Mouse (Mus musculus) adrenal gland, postnatal 10 days (tissue): ENCODE measurements around the gene Rnps1. TPM values are rescaled to one million over a fixed set of nuclear protein-coding genes. Genes with fewer than 3 reads are reported as not detected.

Experiments
- DNase-seq: peaks from one replicate; pipeline ENCODE4 v3.0.0; 2021; ENCODE audit warnings: mixed read lengths
- total RNA-seq, 2 experiments: library from RNA; stranded (reverse); gene quantifications; 2 replicates each; pipeline ENCODE4 v1.2.3; 2021

The Rnps1 gene
- total RNA-seq, 2 experiments from 2014 or later: 79.5 to 103 TPM

GRCm38 (mm10) chr17:24469336-24469909, 55.1 kb downstream of the Rnps1 start:
- no peak for DNase-seq

- peak; percentile 99 for DNase-seq
Observed at GRCm38 (mm10) chr17:24469910-24470602, 55.7 kb downstream of the Rnps1 start, which contains the start of the genes E4f1 and Pgp. Gene E4f1, minus strand, starts transcription at chr17:24470313. Gene Pgp, plus strand, starts transcription at chr17:24470392.

GRCm38 (mm10) chr17:24470701-24471527, 56.5 kb downstream of the Rnps1 start:
- peak; percentile 59 for DNase-seq

GRCm38 (mm10) chr17:24472512-24472911, 58.1 kb downstream of the Rnps1 start:
- DNase-seq: peak; percentile 84

- DNase-seq: no peak
Observed at GRCm38 (mm10) chr17:24473612-24474275, 59.4 kb downstream of the Rnps1 start, which contains the start of gene Bricd5. Gene Bricd5, plus strand, starts transcription at chr17:24473884.

- peak; percentile 37 for DNase-seq
Observed at GRCm38 (mm10) chr17:24474557-24474956, 60.2 kb downstream of the Rnps1 start.

Other genes with a start within 250 kb of the Rnps1 start
- gene Atp6v0c, start 244.9 kb upstream of the Rnps1 start, total RNA-seq: 100 to 1,000 TPM; 286 to 329 TPM
- 10 to 100 TPM; 12.0 to 16.4 TPM for gene Tbc1d24, start 209.0 kb upstream of the Rnps1 start, total RNA-seq
- gene Ntn3, start 205.0 kb upstream of the Rnps1 start, total RNA-seq: 1 to 10 TPM; 3.1 to 4.2 TPM
- gene Tedc2, start 193.7 kb upstream of the Rnps1 start, total RNA-seq: 1 to 10 TPM; 7.2 to 9.8 TPM
- 10 to 100 TPM in 1 of 2 experiments, 1 to 10 TPM in 1; 10.0 to 15.9 TPM for gene Ccnf, start 163.1 kb upstream of the Rnps1 start, total RNA-seq
- gene Abca17, start 63.5 kb upstream of the Rnps1 start, total RNA-seq: under 1 TPM in 1 of 2 experiments, not detected in 1; 0.09 TPM
- gene Abca3, start 62.6 kb upstream of the Rnps1 start, total RNA-seq: 10 to 100 TPM; 21.8 to 28.3 TPM
- 100 to 1,000 TPM; 654 to 683 TPM for gene Eci1, start 12.1 kb downstream of the Rnps1 start, total RNA-seq
- 1 to 10 TPM in 1 of 2 experiments, under 1 TPM in 1; 0.96 to 3.0 TPM for gene Dnase1l2, start 28.5 kb downstream of the Rnps1 start, total RNA-seq
- 10 to 100 TPM; 19.0 to 25.2 TPM for gene E4f1, start 55.7 kb downstream of the Rnps1 start, total RNA-seq
- 10 to 100 TPM; 44.0 to 49.2 TPM for gene Pgp, start 55.8 kb downstream of the Rnps1 start, total RNA-seq
- gene Bricd5, start 59.3 kb downstream of the Rnps1 start, total RNA-seq: under 1 TPM; 0.36 to 0.51 TPM
- gene Mlst8, start 64.5 kb downstream of the Rnps1 start, total RNA-seq: 10 to 100 TPM; 20.3 to 23.9 TPM
- gene Caskin1, start 74.0 kb downstream of the Rnps1 start, total RNA-seq: 10 to 100 TPM; 11.1 to 26.5 TPM
- gene Traf7, start 113.4 kb downstream of the Rnps1 start, total RNA-seq: 100 to 1,000 TPM in 1 of 2 experiments, 10 to 100 TPM in 1; 83.5 to 104 TPM
- gene Rab26, start 119.6 kb downstream of the Rnps1 start, total RNA-seq: 1 to 10 TPM; 1.2 to 1.5 TPM
- 10 to 100 TPM; 40.2 to 51.0 TPM for gene Pkd1, start 135.3 kb downstream of the Rnps1 start, total RNA-seq
- gene Tsc2, start 218.1 kb downstream of the Rnps1 start, total RNA-seq: 100 to 1,000 TPM in 1 of 2 experiments, 10 to 100 TPM in 1; 84.9 to 110 TPM
- gene Nthl1, start 218.1 kb downstream of the Rnps1 start, total RNA-seq: 10 to 100 TPM in 1 of 2 experiments, 1 to 10 TPM in 1; 6.4 to 11.6 TPM
- gene Slc9a3r2, start 235.8 kb downstream of the Rnps1 start, total RNA-seq: 10 to 100 TPM; 66.9 to 72.8 TPM
- not detected for gene Npw, start 243.9 kb downstream of the Rnps1 start, total RNA-seq